Mouse (Mus musculus) limb, embryonic 14.5 days (tissue): ENCODE measurements around the gene Wdr81. TPM values are rescaled to one million over a fixed set of nuclear protein-coding genes. Genes with fewer than 3 reads are reported as not detected.
A peak's percentile ranks its signal among the peaks of the same experiment; 100 is the strongest.
"Not testable (repeated sequence)": the region's sequence is repeated elsewhere in the genome, so short reads cannot be mapped to it uniquely, and the experiment has no call there.

Experiments used
- ATAC-seq: fragments of 200-750 bp; cut with Nextera tagmentation; 2 replicates; pipeline ENCODE4 v1.8.0; 2017; ENCODE audit warnings: low read depth, moderate number of reproducible peaks, moderate TSS enrichment; ENCODE audit not compliant: low FRiP score
- DNase-seq: peaks from one replicate; pipeline ENCODE4 v3.0.0-alpha.2; 2015; ENCODE audit warnings: low spot score
- H3K27ac ChIP-seq: fragments of 300-500 bp; sonication (generic); replicated peaks from 2 replicates; pipeline ENCODE4 v1.5.1; 2014; ENCODE audit warnings: low read depth, mild to moderate bottlenecking, low read length, moderate library complexity, mixed read lengths
- H3K27me3 ChIP-seq: fragments of 300-500 bp; sonication (generic); 2 replicates; pipeline ENCODE4 v1.6.1; 2014; ENCODE audit warnings: low read length, mixed read lengths; ENCODE audit not compliant: control insufficient read depth, insufficient read depth
- H3K36me3 ChIP-seq: fragments of 300-500 bp; sonication (generic); 2 replicates; pipeline ENCODE4 v1.6.1; 2014; ENCODE audit warnings: mild to moderate bottlenecking, low read length, moderate library complexity, mixed read lengths; ENCODE audit not compliant: control insufficient read depth, insufficient read depth
- H3K4me1 ChIP-seq: fragments of 300-500 bp; sonication (generic); 2 replicates; pipeline ENCODE4 v1.6.1; 2014; ENCODE audit warnings: antibody characterized with exemption, low read length, mixed read lengths; ENCODE audit not compliant: control insufficient read depth, insufficient read depth
- H3K4me2 ChIP-seq: fragments of 300-500 bp; sonication (generic); replicated peaks from 2 replicates; pipeline ENCODE4 v1.6.1; 2014; ENCODE audit warnings: low read depth, mild to moderate bottlenecking, low read length, moderate library complexity; ENCODE audit not compliant: severe bottlenecking
- H3K4me3 ChIP-seq: fragments of 300-500 bp; sonication (generic); replicated peaks from 2 replicates; pipeline ENCODE4 v1.5.1; 2014; ENCODE audit warnings: low read length
- H3K9ac ChIP-seq: fragments of 300-500 bp; sonication (generic); 2 replicates; pipeline ENCODE4 v1.6.1; 2014; ENCODE audit warnings: mild to moderate bottlenecking, low read depth, low read length, moderate library complexity; ENCODE audit not compliant: severe bottlenecking
- H3K9me3 ChIP-seq: fragments of 300-500 bp; sonication (generic); 2 replicates; pipeline ENCODE4 v1.6.1; 2016; ENCODE audit warnings: low read length; ENCODE audit not compliant: control insufficient read depth
- POLR2A ChIP-seq: fragments of 200-500 bp; IDR thresholded peaks from 2 replicates; pipeline ENCODE4 v1.8.0; 2012; ENCODE audit warnings: inconsistent platforms, mild to moderate bottlenecking, moderate library complexity, borderline replicate concordance; ENCODE audit not compliant: insufficient read depth, insufficient read length; ENCODE audit errors: extremely low read depth
- WGBS: fragments of 180-500 bp; shearing (Covaris S2); extraction: QIAGEN DNeasy Blood & Tissue Kit; methylation state at CpG from one replicate; pipeline ENCODE4 v1.1.7; 2014; 5-methylcytosine and 5-hydroxymethylcytosine counted together
- polyA plus RNA-seq, 2 experiments: library from polyadenylated mRNA; depleted of rRNA in 1 of 2; stranded (reverse) in 1 of 2; unstranded in 1 of 2; fragments of >200 nt; fragmentation: Nextera tagmentation in 1 of 2; extraction: Ambion mirVana in 1 of 2; gene quantifications; 2 replicates each; pipeline versions ENCODE4 v1.2.1 to v1.2.3; 2012 to 2014

Wdr81 gene
- polyA plus RNA-seq, 2 experiments, result 6.6 to 9.0 TPM

- no peak for TF ChIP-seq POLR2A
- WGBS, result 23% methylated on average over 3 of the region's 3 CpGs
- H3K27ac ChIP-seq, result no peak overlapping the region
- H3K9ac ChIP-seq, result no peak overlapping the region
- peak; percentile 30 for DNase-seq
- H3K4me3 ChIP-seq, result no peak overlapping the region
- H3K4me2 ChIP-seq, result no peak overlapping the region
- H3K27me3 ChIP-seq, result no peaks in the 10 kb centered on the region
- no peaks in the 10 kb centered on the region for H3K9me3 ChIP-seq
- peaks cover 36% of the 10 kb centered on the region for H3K4me1 ChIP-seq
- no peak for ATAC-seq
- H3K36me3 ChIP-seq, result peaks cover 1% of the 10 kb centered on the region; the same call in 1 of the 2 replicates
These were observed 3.7 kb upstream of the Wdr81 start for GRCm38 (mm10) chr11:75458169-75458568.

- H3K36me3 ChIP-seq, result peaks cover 5% of the 10 kb centered on the region; the same call in 1 of the 2 replicates
- 87% methylated on average over 7 of the region's 7 CpGs for WGBS
- H3K9me3 ChIP-seq, result no peaks in the 10 kb centered on the region
- no peak overlapping the region for H3K4me3 ChIP-seq
- H3K27me3 ChIP-seq, result no peaks in the 10 kb centered on the region
- no peak overlapping the region for H3K27ac ChIP-seq
- DNase-seq (no peak), ATAC-seq (no peak)
- no peak overlapping the region for H3K9ac ChIP-seq
- peaks cover 23% of the 10 kb centered on the region for H3K4me1 ChIP-seq
- H3K4me2 ChIP-seq, result no peak overlapping the region
- no peak for TF ChIP-seq POLR2A
These were observed 1.9 kb upstream of the Wdr81 start for GRCm38 (mm10) chr11:75456440-75456871.

- not testable (repeated sequence) for H3K27me3 ChIP-seq, H3K27ac ChIP-seq, H3K36me3 ChIP-seq, H3K4me3 ChIP-seq, ATAC-seq, H3K9me3 ChIP-seq, H3K9ac ChIP-seq, H3K4me2 ChIP-seq, DNase-seq
- WGBS, result 83% methylated on average over 2 of the region's 2 CpGs
- H3K4me1 ChIP-seq, result peaks cover 23% of the 10 kb centered on the region
These were observed 1.5 kb upstream of the Wdr81 start for GRCm38 (mm10) chr11:75455971-75456370.

- peaks cover 21% of the 10 kb centered on the region for H3K4me1 ChIP-seq
- DNase-seq (no peak), ATAC-seq (no peak)
- WGBS, result 67% methylated on average over 10 of the region's 10 CpGs
- H3K9me3 ChIP-seq, result no peaks in the 10 kb centered on the region
- H3K9ac ChIP-seq, result peak overlapping the region; percentile 62
- H3K4me3 ChIP-seq, result peak overlapping the region; percentile 52
- TF ChIP-seq POLR2A, result no peak
- no peaks in the 10 kb centered on the region for H3K27me3 ChIP-seq
- peaks cover 5% of the 10 kb centered on the region; the same call in 1 of the 2 replicates for H3K36me3 ChIP-seq
- peak overlapping the region; percentile 65 for H3K27ac ChIP-seq
- peak overlapping the region; percentile 95 for H3K4me2 ChIP-seq
These were observed 672 bp upstream of the Wdr81 start for GRCm38 (mm10) chr11:75455041-75455736.

- no peak for TF ChIP-seq POLR2A
- H3K27ac ChIP-seq, result no peak overlapping the region
- H3K4me3 ChIP-seq, result no peak overlapping the region
- 93% methylated on average over 31 of the region's 31 CpGs for WGBS
- peaks cover 13% of the 10 kb centered on the region for H3K4me1 ChIP-seq
- H3K4me2 ChIP-seq, result 0 out of 2 replicates have a peak overlapping the region, but pooled peaks have one; percentile 95
- H3K27me3 ChIP-seq, result no peaks in the 10 kb centered on the region
- H3K9ac ChIP-seq, result no peak overlapping the region
- ATAC-seq (no peak), DNase-seq (no peak)
- no peaks in the 10 kb centered on the region for H3K9me3 ChIP-seq
- H3K36me3 ChIP-seq, result peaks cover 23% of the 10 kb centered on the region
These were observed 1.5 kb downstream of the Wdr81 start for GRCm38 (mm10) chr11:75452812-75453557.
